13 mouse cellular contexts compared by ENCODE assay signal in the genomic region with DNA sequence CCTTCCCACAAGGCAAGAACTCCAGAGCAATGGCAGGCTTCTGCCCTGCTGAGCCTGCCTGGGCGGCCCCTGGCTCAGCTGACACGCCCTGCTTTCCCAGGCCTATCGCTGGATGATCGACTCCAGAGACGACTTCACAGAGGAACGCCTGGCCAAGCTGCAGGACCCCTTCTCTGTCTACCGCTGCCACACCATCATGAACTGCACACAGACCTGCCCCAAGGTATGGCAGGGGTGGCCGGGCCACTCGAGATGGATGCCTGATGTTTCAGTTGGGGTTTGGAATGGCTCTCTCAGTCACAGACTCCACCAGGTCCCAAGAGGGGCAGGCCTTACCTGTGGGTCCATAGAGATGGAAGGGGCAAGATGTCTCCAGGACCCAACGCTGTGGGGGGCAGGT.
"Had no signal": no experiment of that assay in that cellular context is flagged by ENCODE, and none has a peak within 500 bp of the region (broad histone marks: within the 10 kb centered on the region; RNA-seq: fewer than 3 reads in every experiment).

No protein-coding gene starts in this region.

- H3K27ac ChIP-seq: left cerebral cortex, adult 2 months; limb, embryonic 12.5 days; liver, embryonic 14.5 days; neural tube, embryonic 15.5 days had no signal

- H3K9ac ChIP-seq: limb, embryonic 12.5 days; liver, embryonic 14.5 days; neural tube, embryonic 15.5 days had no signal

- H3K4me2 ChIP-seq: limb, embryonic 12.5 days; midbrain, embryonic 11.5 days; neural tube, embryonic 15.5 days had no signal

- H3K4me3 ChIP-seq: left cerebral cortex, adult 2 months; limb, embryonic 12.5 days; myocyte; neural tube, embryonic 15.5 days had no signal

- H3K4me1 ChIP-seq: limb, embryonic 12.5 days; neural tube, embryonic 15.5 days had no signal

- DNase-seq: kidney, adult 18-20 months; kidney, postnatal 25 days; lung, adult 18-20 months; right cerebral cortex, postnatal 4 days; spleen, adult 18-20 months; thymus, postnatal 36 days had no signal

- H3K9me3 ChIP-seq: neural tube, embryonic 15.5 days had no signal

- H3K27me3 ChIP-seq: limb, embryonic 12.5 days; megakaryocyte, embryonic 14.5 days; neural tube, embryonic 15.5 days had no signal
